Mouse (Mus musculus) lung, postnatal 10 days (tissue): Measurements from ENCODE around the gene Tbc1d22a.
A peak's percentile ranks its signal among the peaks of the same experiment; 100 is the strongest.

Experiments
- DNase-seq: peaks from one replicate; pipeline ENCODE4 v3.0.0; 2021

Tbc1d22a gene

GRCm38 (mm10) chr15:86213753-86214548 is at the start of gene Tbc1d22a:
Gene Tbc1d22a (plus strand): TSS chr15:86214459.
- peak; percentile 95 for DNase-seq

GRCm38 (mm10) chr15:86164718-86165345 is 49.4 kb upstream of the Tbc1d22a start:
- DNase-seq: no peak

- DNase-seq: no peak
Observed at GRCm38 (mm10) chr15:86165811-86166590, 48.3 kb upstream of the Tbc1d22a start.

- DNase-seq: no peak
Observed at GRCm38 (mm10) chr15:86167032-86167655, 47.1 kb upstream of the Tbc1d22a start.

GRCm38 (mm10) chr15:86167787-86168504 is 46.3 kb upstream of the Tbc1d22a start:
- DNase-seq: no peak

- DNase-seq: peak; percentile 80
Observed at GRCm38 (mm10) chr15:86168505-86168867, 45.8 kb upstream of the Tbc1d22a start.

- no peak for DNase-seq
Observed at GRCm38 (mm10) chr15:86168941-86169816, 45.1 kb upstream of the Tbc1d22a start.

GRCm38 (mm10) chr15:86169817-86170110 is 44.5 kb upstream of the Tbc1d22a start:
- DNase-seq: peak; percentile 61

- DNase-seq: no peak
Observed at GRCm38 (mm10) chr15:86171316-86171715, 42.9 kb upstream of the Tbc1d22a start.

- DNase-seq: peak; percentile 58
Observed at GRCm38 (mm10) chr15:86172124-86172523, 42.1 kb upstream of the Tbc1d22a start.

GRCm38 (mm10) chr15:86172526-86172925 is 41.7 kb upstream of the Tbc1d22a start:
- no peak for DNase-seq

GRCm38 (mm10) chr15:86173136-86173985 is 40.9 kb upstream of the Tbc1d22a start:
- peak; percentile 81 for DNase-seq

- no peak for DNase-seq
Observed at GRCm38 (mm10) chr15:86175253-86176050, 38.8 kb upstream of the Tbc1d22a start.

- no peak for DNase-seq
Observed at GRCm38 (mm10) chr15:86176166-86176565, 38.1 kb upstream of the Tbc1d22a start.

- DNase-seq: peak; percentile 76
Observed at GRCm38 (mm10) chr15:86176771-86177702, 37.2 kb upstream of the Tbc1d22a start.

- peak; percentile 79 for DNase-seq
Observed at GRCm38 (mm10) chr15:86177703-86178251, 36.5 kb upstream of the Tbc1d22a start.

- no peak for DNase-seq
Observed at GRCm38 (mm10) chr15:86178594-86178993, 35.7 kb upstream of the Tbc1d22a start.

GRCm38 (mm10) chr15:86180427-86180826 is 33.8 kb upstream of the Tbc1d22a start:
- no peak for DNase-seq
